In genomic region chr19:26568941-26569340, GRCm38 (mm10) we compare ENCODE assay signal across 27 mouse cellular contexts.
"Had no signal": no experiment of that assay in that cellular context is flagged by ENCODE, and none has a peak within 500 bp of the region (broad histone marks: within the 10 kb centered on the region; RNA-seq: fewer than 3 reads in every experiment).

No protein-coding gene starts in this region.

- H3K9me3 ChIP-seq: embryonic facial prominence, embryonic 10.5 days; embryonic facial prominence, embryonic 12.5 days; embryonic facial prominence, embryonic 13.5 days; embryonic facial prominence, embryonic 15.5 days; forebrain, embryonic 10.5 days; forebrain, embryonic 12.5 days; forebrain, embryonic 13.5 days; forebrain, embryonic 15.5 days had no signal

- H3K4me3 ChIP-seq: embryonic facial prominence, embryonic 10.5 days; embryonic facial prominence, embryonic 12.5 days; embryonic facial prominence, embryonic 13.5 days; embryonic facial prominence, embryonic 15.5 days; erythroblast, embryonic 14.5 days; forebrain, embryonic 10.5 days; forebrain, embryonic 12.5 days; forebrain, embryonic 13.5 days; forebrain, embryonic 15.5 days; gastrocnemius, adult 2 months; heart, adult 2 months had no signal

- H3K36me3 ChIP-seq: embryonic facial prominence, embryonic 10.5 days; embryonic facial prominence, embryonic 12.5 days; embryonic facial prominence, embryonic 13.5 days; embryonic facial prominence, embryonic 15.5 days; forebrain, embryonic 10.5 days; forebrain, embryonic 12.5 days; forebrain, embryonic 15.5 days had no signal

- H3K27me3 ChIP-seq: embryonic facial prominence, embryonic 12.5 days; embryonic facial prominence, embryonic 13.5 days; embryonic facial prominence, embryonic 15.5 days; forebrain, embryonic 12.5 days; forebrain, embryonic 13.5 days; forebrain, embryonic 15.5 days had no signal

- H3K4me1 ChIP-seq: forebrain, embryonic 15.5 days had no signal

- DNase-seq: cerebellum, adult 18-20 months; cerebellum, adult 2 months; cerebellum, adult 8-10 months; cerebellum, adult 9-10 months; cerebellum, adult 9-11 months; cerebellum, postnatal 10 days; cerebellum, postnatal 14 days; cerebellum, postnatal 25 days; cerebellum, postnatal 36 days; embryo, embryonic 11 days; forebrain, postnatal 0 days; gastrocnemius, adult 2 months; gastrocnemius, postnatal 10 days; gastrocnemius, postnatal 14 days; gastrocnemius, postnatal 25 days; gastrocnemius, postnatal 36 days; heart, adult 18-20 months; heart, adult 2 months had no signal

- H3K27ac ChIP-seq: embryonic facial prominence, embryonic 10.5 days; embryonic facial prominence, embryonic 12.5 days; embryonic facial prominence, embryonic 13.5 days; embryonic facial prominence, embryonic 15.5 days; forebrain, embryonic 10.5 days; forebrain, embryonic 12.5 days; forebrain, embryonic 13.5 days; forebrain, embryonic 15.5 days; gastrocnemius, adult 2 months; heart, adult 2 months had no signal
